Mouse (Mus musculus): ENCODE measurements around the gene Cwc25.
"Not testable (repeated sequence)": the region's sequence is repeated elsewhere in the genome, so short reads cannot be mapped to it uniquely, and the experiment has no call there.

Gene Cwc25

GRCm38 (mm10) chr11:97775186-97775585, 8.8 kb upstream of the Cwc25 start:
- DNase-seq (ENCODE audit: low read depth) = no peak

DNA sequence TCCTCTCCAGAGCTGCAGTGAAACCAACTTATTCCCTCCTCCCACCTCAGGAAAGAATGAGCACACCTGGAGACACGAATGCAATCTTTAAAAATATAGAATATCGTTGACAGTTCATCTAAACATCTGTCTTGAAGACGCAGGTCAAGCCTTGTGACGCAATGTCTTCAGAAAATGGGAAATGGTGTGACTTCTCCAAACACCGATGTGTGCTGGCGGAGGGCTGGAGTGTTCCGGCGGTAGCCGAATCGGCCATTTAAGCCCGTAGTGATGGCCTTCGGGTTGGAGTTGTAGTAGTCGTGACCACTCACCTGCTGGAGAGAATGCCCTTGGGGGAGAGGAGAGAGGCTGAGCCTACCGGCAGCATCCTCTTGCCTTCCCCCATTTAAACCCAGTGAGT, 5.1 kb upstream of the Cwc25 start:
- no peak for DNase-seq (ENCODE audit: low read depth)

DNA sequence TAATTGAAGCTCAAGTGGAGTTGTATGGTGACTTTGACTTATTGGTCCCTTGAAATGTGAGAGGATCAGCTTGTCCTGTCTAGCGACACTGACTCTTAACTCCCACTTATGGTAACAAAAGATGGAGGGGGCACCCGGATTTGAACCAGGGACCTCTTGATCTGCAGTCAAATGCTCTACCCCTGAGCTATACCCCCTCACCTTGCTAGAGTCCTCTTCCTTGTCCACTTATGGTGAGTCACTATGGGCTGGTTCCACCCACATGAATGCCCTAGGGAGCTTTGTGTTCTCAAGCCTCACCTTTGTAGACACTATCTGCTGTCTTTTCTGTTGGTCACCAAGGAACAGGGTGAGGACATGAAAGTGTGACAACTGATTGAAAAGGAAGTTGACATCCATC, 3.3 kb upstream of the Cwc25 start:
- no peak for DNase-seq (ENCODE audit: low read depth)

DNA sequence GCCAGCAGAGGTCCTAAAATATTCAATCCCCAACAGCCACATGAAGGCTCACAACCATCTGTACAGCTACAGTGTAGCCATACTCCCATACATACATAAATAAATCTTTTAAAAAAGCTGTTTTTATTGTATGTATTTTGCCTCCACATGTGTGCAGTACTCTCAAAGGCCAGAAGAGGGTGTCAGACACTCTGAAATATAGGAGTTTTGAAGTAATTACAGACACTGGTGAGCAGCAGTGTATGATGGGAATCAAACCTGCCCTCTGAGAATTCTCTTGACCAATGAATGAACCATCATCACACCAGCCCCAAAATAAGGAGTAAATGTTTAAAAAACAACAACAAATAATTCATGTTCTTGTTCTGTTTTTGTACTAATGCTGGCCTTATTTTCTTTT, 4.7 kb downstream of the Cwc25 start:
- DNase-seq (ENCODE audit: low read depth) = no peak

- no peak for DNase-seq (ENCODE audit: low read depth)
Observed at GRCm38 (mm10) chr11:97758942-97759341, 7.4 kb downstream of the Cwc25 start.

DNA sequence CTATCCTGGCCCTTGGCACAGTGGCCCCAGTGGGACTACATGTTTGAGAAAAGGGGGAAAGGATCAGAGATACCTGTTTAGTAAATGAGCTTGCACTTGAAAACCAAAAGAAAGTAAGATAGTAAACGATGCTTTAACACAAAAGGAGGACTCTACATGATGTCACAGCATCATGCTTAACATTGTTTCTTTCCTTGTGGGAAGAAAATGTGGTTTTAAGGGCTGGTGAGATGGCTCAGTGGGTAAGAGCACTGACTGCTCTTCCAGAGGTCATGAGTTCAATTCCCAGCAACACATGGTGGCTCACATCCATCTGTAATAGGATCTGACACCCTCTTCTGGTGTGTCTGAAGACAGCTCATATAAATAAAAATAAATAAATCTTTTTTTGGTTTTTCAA, 8.2 kb downstream of the Cwc25 start:
- no peak for DNase-seq (ENCODE audit: low read depth)

GRCm38 (mm10) chr11:97753277-97753676, 13.1 kb downstream of the Cwc25 start:
- no peak for DNase-seq (ENCODE audit: low read depth)

DNA sequence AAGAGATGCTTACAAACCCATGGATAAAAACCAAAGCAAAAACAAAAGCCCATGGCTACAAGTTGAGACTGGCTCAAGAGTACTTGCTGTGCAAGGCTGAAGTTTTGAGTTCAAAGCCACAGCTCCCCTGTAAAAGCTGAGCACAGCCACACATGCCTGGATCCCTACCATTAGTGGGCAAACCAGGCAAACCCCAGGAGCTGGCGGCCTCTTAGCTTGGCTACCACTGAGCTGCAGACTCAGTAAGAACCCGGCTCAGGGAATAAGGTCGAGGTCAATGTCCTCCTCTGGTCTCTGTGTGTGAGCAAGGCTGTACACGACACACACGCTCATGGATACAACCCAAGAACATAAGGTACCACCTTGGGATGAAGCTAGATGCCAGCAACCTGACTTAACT, 17.9 kb downstream of the Cwc25 start:
- DNase-seq (ENCODE audit: low read depth) = no peak

DNA sequence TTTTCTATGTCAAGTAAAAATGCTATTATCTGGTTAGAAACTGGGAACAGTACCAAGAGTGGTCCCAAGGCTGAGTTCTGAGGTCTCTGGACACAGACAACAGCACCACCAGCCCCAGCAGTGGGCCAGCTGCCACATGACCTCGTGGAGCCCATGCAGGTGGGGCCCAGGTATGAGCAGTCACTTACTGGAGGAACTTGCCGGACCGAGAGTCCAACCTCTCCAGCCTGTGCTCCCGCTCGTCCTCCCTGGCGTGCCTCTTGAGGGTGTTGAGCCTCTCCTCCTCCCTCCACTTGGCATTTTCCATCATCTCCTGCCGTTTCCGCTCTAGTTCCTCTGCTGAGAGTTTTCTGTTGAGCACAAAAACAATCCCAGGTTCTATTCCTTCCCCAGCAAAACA, 18.6 kb downstream of the Cwc25 start:
- DNase-seq (ENCODE audit: low read depth) = no peak

DNA sequence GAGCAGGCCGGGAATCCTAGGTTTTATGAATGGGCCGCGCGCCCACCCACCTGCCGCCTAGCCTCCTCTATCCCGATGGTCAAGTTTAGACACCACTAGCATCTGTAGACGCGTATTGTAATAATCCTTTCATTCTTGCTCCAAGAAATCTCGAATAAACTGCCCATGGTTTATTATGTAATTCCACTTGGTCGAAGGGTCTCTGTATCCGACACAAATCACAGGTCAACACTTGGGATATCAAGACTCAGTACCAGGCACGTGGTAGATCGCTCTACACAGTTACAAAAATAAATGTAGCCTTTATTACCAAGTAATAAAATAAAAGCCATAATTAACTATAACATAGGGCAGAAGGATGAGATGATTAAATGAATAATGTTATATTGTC, 21.0 kb downstream of the Cwc25 start:
- DNase-seq (ENCODE audit: low read depth) = no peak

DNA sequence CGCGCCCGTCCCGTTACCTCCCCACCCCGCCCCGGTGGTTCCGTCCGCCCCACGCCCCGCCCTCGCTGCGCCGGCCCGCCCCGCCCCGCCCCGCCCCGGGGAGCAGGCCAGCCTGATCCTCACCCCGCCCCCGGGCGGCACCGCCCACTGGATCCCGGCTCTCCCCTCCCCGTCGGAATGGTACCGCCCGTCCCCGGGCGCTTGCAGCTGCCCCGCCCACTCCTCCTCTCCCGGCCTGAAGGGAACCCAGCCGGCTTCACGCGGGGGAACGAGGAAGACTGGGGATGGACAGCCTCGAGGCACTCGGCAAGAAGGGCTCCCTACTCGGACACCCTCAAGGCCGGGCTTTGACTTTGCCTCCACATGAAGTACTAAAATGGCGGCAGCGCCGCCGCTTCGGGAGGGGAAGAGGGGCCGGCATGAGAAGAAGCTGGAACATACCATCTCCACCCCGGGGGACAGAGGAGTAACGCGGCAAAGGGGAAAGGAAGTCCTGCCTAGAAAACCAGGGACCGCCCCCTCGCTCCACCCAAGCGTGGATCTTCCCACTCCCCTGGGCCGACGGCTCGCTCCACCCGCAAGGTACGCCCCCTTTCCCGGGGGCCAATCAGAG, 21.5 kb downstream of the Cwc25 start:
- DNase-seq (ENCODE audit: low read depth) = peak; percentile 96

- no peak for DNase-seq (ENCODE audit: low read depth)
Observed at GRCm38 (mm10) chr11:97744063-97744717, 22.2 kb downstream of the Cwc25 start, which contains the start of gene Pip4k2b. Gene Pip4k2b (minus strand): TSS chr11:97744704.

DNA sequence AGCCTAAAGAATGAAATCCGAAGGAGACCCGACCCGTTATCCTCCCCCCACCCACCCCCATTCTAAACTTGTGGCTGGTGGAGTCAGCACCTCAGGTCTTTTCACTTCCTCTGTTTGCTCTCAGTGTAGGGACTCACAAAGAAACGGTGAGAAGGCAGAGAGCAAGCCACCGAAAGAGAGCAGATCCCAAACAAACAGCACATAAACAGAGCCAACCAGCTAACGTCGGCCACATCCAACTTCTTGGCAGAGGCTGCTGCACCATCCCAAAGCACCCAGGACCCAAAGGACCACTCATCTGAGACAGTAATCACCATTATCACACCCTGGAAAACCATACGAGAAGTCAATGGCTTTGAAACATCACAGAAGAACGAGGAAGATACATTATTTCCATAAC, 22.9 kb downstream of the Cwc25 start:
- DNase-seq (ENCODE audit: low read depth) = no peak

DNA sequence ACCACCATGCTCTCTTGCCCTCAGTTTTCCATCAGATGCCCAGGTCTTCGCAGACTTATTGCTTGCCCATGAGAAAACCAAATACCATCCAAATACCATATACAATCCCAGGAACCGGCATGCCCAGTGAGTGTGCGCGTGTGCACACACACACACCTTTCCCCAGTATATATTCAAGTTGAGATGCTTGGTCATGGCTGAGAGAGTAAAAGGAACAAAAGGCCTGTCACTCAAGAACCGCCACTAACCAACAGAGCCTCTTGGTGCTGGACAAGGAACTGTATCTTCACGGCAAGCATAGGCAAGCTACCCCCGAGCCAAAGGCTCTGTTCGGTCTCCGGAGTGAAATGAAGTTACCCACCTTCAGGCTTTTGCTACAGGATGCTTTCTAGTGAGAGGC, 23.8 kb downstream of the Cwc25 start:
- DNase-seq (ENCODE audit: low read depth) = no peak

DNA sequence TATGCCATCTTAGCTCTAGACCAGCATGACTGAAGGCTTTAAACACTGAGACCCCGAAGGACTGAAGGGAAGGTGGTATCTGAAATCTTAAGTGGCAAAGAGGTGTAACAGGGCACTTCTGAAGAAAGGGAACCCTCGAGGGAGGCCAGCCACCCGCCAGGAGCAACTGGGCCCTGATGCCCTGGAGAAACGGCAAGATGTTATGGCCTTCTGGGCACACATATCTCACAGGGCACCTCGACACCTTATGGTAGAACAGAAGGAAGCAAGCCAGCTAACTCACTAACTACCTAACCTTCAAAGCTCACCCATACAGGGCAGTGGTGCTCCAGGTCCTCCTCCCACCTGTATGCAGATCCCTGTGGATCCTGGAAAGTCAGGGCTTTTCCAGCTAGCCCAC, 24.2 kb downstream of the Cwc25 start:
- DNase-seq (ENCODE audit: low read depth) = no peak

GRCm38 (mm10) chr11:97740190-97740589, 26.2 kb downstream of the Cwc25 start:
- DNase-seq (ENCODE audit: low read depth) = no peak

- DNase-seq (ENCODE audit: low read depth) = no peak
Observed at GRCm38 (mm10) chr11:97739155-97739554, 27.2 kb downstream of the Cwc25 start.

- no peak for DNase-seq (ENCODE audit: low read depth)
Observed at GRCm38 (mm10) chr11:97738703-97739102, 27.7 kb downstream of the Cwc25 start.

DNA sequence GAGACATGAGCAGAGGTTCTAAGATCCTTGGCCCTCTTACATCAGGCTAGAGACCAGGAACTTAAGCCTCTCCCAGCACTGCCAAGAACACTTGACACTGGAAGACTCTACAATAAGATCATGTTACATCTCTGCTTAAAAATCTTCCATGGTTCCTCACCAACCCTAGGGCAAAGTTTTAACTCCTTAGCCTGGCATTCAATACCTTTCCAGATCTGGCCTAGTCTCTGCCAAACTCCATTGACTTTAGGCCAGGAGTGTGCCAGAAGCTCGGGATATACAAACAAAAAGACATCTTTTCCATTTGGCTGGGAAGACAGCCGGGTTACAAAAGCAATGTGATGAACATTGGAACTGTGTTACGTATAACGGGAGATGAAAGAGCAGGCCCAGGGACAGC, 28.8 kb downstream of the Cwc25 start:
- no peak for DNase-seq (ENCODE audit: low read depth)

- DNase-seq (ENCODE audit: low read depth) = no peak
Observed at GRCm38 (mm10) chr11:97736645-97737044, 29.7 kb downstream of the Cwc25 start.

GRCm38 (mm10) chr11:97734810-97735209, 31.5 kb downstream of the Cwc25 start:
- not testable (repeated sequence) for DNase-seq (ENCODE audit: low read depth)

DNA sequence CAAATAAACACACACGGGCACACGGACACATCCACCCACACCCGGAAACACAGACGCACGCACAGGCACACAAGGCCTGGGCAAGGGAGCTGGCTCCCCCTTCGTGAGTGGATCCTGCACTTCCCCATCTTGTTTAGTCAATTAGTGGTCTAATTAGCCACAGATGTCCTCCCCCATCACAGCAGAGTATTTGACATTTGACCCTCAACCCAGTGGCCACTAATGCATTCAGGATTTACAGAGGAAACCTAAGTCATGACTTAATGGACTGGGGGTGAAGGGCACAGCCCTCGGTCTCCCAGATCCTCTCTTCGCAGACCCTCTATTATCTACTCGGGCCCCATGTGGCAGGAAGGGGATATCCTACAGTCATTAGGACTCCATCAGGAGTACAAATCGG, 32.7 kb downstream of the Cwc25 start:
- DNase-seq (ENCODE audit: low read depth) = no peak

DNA sequence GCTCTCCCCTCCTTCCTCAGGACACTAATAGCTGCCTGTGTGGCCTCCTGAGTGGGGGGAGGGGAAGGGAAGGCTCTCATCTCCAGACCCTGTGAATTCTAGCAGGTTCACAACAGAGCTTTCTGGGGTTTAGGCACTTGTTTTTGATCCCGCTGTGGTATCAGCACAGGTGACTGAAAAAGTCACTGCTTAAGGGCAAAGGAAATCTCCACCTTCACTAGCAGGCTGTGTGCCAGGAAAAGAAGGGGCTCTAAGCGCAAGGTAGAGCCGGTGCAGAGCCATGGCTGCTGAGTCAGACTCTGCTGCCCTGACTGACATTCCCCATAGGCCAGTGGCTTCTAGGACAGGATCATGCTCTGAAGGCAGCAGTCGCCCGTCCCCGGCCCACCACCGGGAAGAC, 37.6 kb downstream of the Cwc25 start:
- no peak for DNase-seq (ENCODE audit: low read depth)

GRCm38 (mm10) chr11:97728311-97728710, 38.0 kb downstream of the Cwc25 start:
- DNase-seq (ENCODE audit: low read depth) = no peak

Data from fibroblast of lung, adult 2 months (primary cell).